Mouse (Mus musculus) bone marrow, adult 2 months (tissue): Measurements from ENCODE around the gene Kat2b. TPM values are rescaled to one million over a fixed set of nuclear protein-coding genes. Genes with fewer than 3 reads are reported as not detected.
"Not testable (repeated sequence)": the region's sequence is repeated elsewhere in the genome, so short reads cannot be mapped to it uniquely, and the experiment has no call there.

Source experiments
- H3K27ac ChIP-seq: fragments of 200-500 bp; 2 replicates; pipeline ENCODE4 v1.5.1; 2012; ENCODE audit warnings: low read depth, mild to moderate bottlenecking, control low read depth, inconsistent platforms, low read length; ENCODE audit not compliant: control insufficient read depth, poor library complexity, insufficient read depth
- H3K4me1 ChIP-seq: fragments of 200-500 bp; 2 replicates; pipeline ENCODE4 v1.6.1; 2011; ENCODE audit warnings: low read length; ENCODE audit not compliant: control insufficient read depth, insufficient read depth
- H3K4me3 ChIP-seq: fragments of 200-500 bp; replicated peaks from 2 replicates; pipeline ENCODE3; 2011; ENCODE audit warnings: mild to moderate bottlenecking, low read depth, low read length, control low read depth; ENCODE audit not compliant: control insufficient read depth
- CTCF ChIP-seq: fragments of 200-500 bp; IDR thresholded peaks from 2 replicates; pipeline ENCODE4 v1.5.1; 2011; ENCODE audit warnings: low read length, control low read depth; ENCODE audit not compliant: control insufficient read depth, insufficient read depth
- POLR2A ChIP-seq: fragments of 200-500 bp; IDR thresholded peaks from 2 replicates; pipeline ENCODE4 v1.6.1; 2011; ENCODE audit warnings: low read depth, mild to moderate bottlenecking, control low read depth, low read length, borderline replicate concordance; ENCODE audit not compliant: control insufficient read depth
- WGBS: fragments of 180-500 bp; shearing (Covaris S2); methylation state at CpG from one replicate; pipeline ENCODE4 v1.1.7; 2018; 5-methylcytosine and 5-hydroxymethylcytosine counted together
- polyA plus RNA-seq: library from polyadenylated mRNA; stranded (reverse); fragments of >200 nt; gene quantifications from 2 replicates; pipeline ENCODE4 v1.2.4, GENCODE M21; 2011; ENCODE audit warnings: low replicate concordance; ENCODE audit not compliant: missing spikeins, insufficient read depth, insufficient read length

The Kat2b gene
- 19.6 and 50.6 TPM in 2 replicates for polyA plus RNA-seq

- peak within 1 kb of the TSS; percentile 87 for H3K4me3 ChIP-seq
- no peak for TF ChIP-seq CTCF
- no peak for TF ChIP-seq POLR2A
- WGBS = under 1% methylated on average over 20 of the region's 20 CpGs
Measured at GRCm38 (mm10) chr17:53566161-53566918, at the start of gene Kat2b. Gene Kat2b, plus strand, starts transcription at chr17:53566861.

GRCm38 (mm10) chr17:53519364-53519763 is 47.3 kb upstream of the Kat2b start:
- Histone ChIP-seq H3K4me3 (no peak overlapping the region), H3K4me1 (no peaks in the 10 kb centered on the region), H3K27ac (no peak overlapping the region)
- no peak for TF ChIP-seq POLR2A
- no peak for TF ChIP-seq CTCF

More at GRCm38 (mm10) chr17:53566161-53566918, at the start of gene Kat2b:
- Histone ChIP-seq H3K27ac (peak within 1 kb of the TSS; percentile 99), H3K4me1 (no peaks in the 10 kb centered on the region; the same call in 1 of the 2 replicates)

- TF ChIP-seq CTCF (no peak), POLR2A (no peak)
- Histone ChIP-seq H3K27ac (no peak overlapping the region), H3K4me3 (no peak overlapping the region), H3K4me1 (no peaks in the 10 kb centered on the region)
Measured at GRCm38 (mm10) chr17:53520509-53520908, 46.2 kb upstream of the Kat2b start.

- Histone ChIP-seq H3K4me1 (no peaks in the 10 kb centered on the region), H3K27ac (no peak overlapping the region), H3K4me3 (no peak overlapping the region)
- WGBS = 86% methylated on average over 2 of the region's 2 CpGs
- TF ChIP-seq POLR2A (no peak), CTCF (no peak)
Measured at GRCm38 (mm10) chr17:53528034-53528433, 38.6 kb upstream of the Kat2b start.

GRCm38 (mm10) chr17:53531160-53531559 is 35.5 kb upstream of the Kat2b start:
- Histone ChIP-seq H3K27ac (no peak overlapping the region), H3K4me3 (no peak overlapping the region), H3K4me1 (no peaks in the 10 kb centered on the region)
- TF ChIP-seq CTCF (0 out of 2 replicates have a peak, but pooled peaks have one; percentile 8), POLR2A (no peak)
- WGBS = 30% methylated on average over 2 of the region's 2 CpGs

- TF ChIP-seq POLR2A (no peak), CTCF (no peak)
- H3K4me1 ChIP-seq = no peaks in the 10 kb centered on the region
- H3K4me3 ChIP-seq = no peak overlapping the region
- WGBS = 39% methylated on average over 2 of the region's 2 CpGs
- no peak overlapping the region for H3K27ac ChIP-seq
Measured at GRCm38 (mm10) chr17:53532425-53532824, 34.2 kb upstream of the Kat2b start.

GRCm38 (mm10) chr17:53539351-53539750 is 27.3 kb upstream of the Kat2b start, which contains the start of gene Pp2d1:
Gene Pp2d1, minus strand, starts transcription at chr17:53539451.
- H3K27ac ChIP-seq, H3K4me1 ChIP-seq, H3K4me3 ChIP-seq: not testable (repeated sequence)
- 82% methylated on average over 2 of the region's 2 CpGs for WGBS

GRCm38 (mm10) chr17:53542536-53542935 is 24.1 kb upstream of the Kat2b start:
- no peaks in the 10 kb centered on the region for H3K4me1 ChIP-seq
- no peak overlapping the region for H3K4me3 ChIP-seq
- TF ChIP-seq CTCF = no peak
- TF ChIP-seq POLR2A = no peak
- no peak overlapping the region for H3K27ac ChIP-seq
- WGBS = 88% methylated on average over 4 of the region's 4 CpGs
